Mouse (Mus musculus) hindbrain, embryonic 10.5 days (tissue): ENCODE measurements around the gene Zfp697. TPM values are rescaled to one million over a fixed set of nuclear protein-coding genes. Genes with fewer than 3 reads are reported as not detected.

ENCODE experiments used
- DNase-seq: peaks from one replicate; pipeline ENCODE4 v3.0.0-alpha.2; 2017; ENCODE audit warnings: low spot score
- H3K27ac ChIP-seq: fragments of 300-500 bp; sonication (generic); 2 replicates; pipeline ENCODE4 v1.5.1; 2016; ENCODE audit warnings: mild to moderate bottlenecking, moderate library complexity
- H3K27me3 ChIP-seq: fragments of 300-500 bp; sonication (generic); 2 replicates; pipeline ENCODE4 v1.6.1; 2016; ENCODE audit warnings: mild to moderate bottlenecking; ENCODE audit not compliant: poor library complexity, insufficient read depth, severe bottlenecking
- H3K36me3 ChIP-seq: fragments of 300-500 bp; sonication (generic); 2 replicates; pipeline ENCODE4 v1.6.1; 2016; ENCODE audit warnings: mild to moderate bottlenecking, moderate library complexity
- H3K4me1 ChIP-seq: fragments of 300-500 bp; sonication (generic); replicated peaks from 2 replicates; pipeline ENCODE4 v1.6.1; 2016; ENCODE audit warnings: mild to moderate bottlenecking
- H3K4me3 ChIP-seq: fragments of 300-500 bp; sonication (generic); 2 replicates; pipeline ENCODE4 v1.5.1; 2016; ENCODE audit warnings: mild to moderate bottlenecking, moderate library complexity
- H3K9me3 ChIP-seq: fragments of 300-500 bp; sonication (generic); 2 replicates; pipeline ENCODE4 v1.6.1; 2016; ENCODE audit warnings: mild to moderate bottlenecking, moderate library complexity
- WGBS: fragments of 180-500 bp; shearing (Covaris S2); methylation state at CpG from one replicate; pipeline ENCODE4 v1.1.7; 2016; 5-methylcytosine and 5-hydroxymethylcytosine counted together
- polyA plus RNA-seq: library from polyadenylated mRNA; unstranded; fragments of >200 nt; fragmentation: Nextera tagmentation; extraction: Ambion mirVana; gene quantifications from 2 replicates; pipeline ENCODE4 v1.2.1, GENCODE M21; 2016

The Zfp697 gene
- polyA plus RNA-seq, 1 experiment from 2014 or later: 8.0 TPM

DNA sequence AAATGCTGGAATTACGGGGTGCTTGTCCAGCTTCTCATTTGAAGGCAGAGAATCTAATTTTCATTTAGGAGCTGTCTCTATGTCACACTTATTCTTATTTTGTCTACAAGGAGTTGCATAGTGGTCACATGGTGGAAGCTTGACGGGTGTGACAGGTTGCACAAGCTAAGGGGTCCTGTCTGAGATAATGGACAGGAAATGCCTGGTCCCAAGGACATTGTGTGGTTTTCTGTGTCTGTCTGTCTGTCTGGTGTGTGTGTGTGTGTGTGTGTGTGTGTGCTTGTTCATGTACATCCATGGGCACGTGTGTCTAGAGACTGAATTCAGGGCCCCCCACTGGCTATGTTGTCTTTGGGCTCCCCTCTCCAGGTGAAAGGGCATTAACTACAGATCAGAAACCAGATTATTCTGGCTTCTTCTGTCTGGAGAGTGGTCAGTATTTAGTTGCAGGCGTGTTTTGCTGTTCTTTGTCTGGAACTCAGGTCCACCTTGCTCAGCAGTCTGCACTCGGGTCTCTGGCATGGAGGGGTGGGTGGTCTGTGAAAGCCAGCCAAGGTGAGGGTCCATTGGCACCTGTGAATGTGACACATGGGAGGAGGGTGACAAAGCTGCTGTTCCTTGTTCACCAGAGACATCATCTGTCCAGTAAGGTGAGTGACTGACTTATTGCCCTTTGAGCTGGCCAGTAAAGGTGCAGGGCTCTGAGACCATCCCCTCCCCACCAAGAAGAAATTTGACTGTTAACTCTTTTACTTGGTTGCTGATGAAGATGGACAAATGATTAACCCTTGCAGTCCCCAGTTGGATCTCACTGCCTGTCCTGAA is 34.4 kb downstream of the Zfp697 start:
- Histone ChIP-seq H3K4me1 (0 out of 2 replicates have a peak, but pooled peaks cover 8% of the 10 kb centered on the region), H3K4me3 (no peak overlapping the region), H3K27me3 (no peaks in the 10 kb centered on the region), H3K36me3 (no peaks in the 10 kb centered on the region), H3K9me3 (no peaks in the 10 kb centered on the region), H3K27ac (no peak overlapping the region)
- 80% methylated on average over 5 of the region's 5 CpGs for WGBS
- DNase-seq: no peak

DNA sequence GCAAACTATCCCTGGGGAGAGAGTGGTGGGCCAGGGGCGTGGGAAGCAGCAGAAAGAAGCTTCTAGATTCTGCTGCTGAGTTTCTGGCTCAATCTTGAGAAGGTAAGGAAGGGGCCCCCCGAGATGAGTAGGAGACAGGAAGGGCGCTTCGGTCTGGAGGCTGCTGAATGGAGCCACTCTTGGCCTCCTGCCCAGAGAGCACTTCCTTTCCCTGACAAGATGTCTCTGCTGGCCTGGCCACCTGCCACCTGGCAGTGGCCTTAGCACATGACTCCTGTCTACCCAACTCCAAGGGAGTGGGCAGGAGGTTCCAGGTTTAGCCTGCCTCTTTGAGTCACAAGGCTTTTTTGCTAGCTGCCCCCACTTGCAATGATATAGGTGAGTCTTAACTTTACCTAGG is 35.1 kb downstream of the Zfp697 start:
- Histone ChIP-seq H3K4me1 (0 out of 2 replicates have a peak, but pooled peaks cover 8% of the 10 kb centered on the region), H3K36me3 (no peaks in the 10 kb centered on the region), H3K9me3 (no peaks in the 10 kb centered on the region), H3K27me3 (no peaks in the 10 kb centered on the region), H3K4me3 (no peak overlapping the region), H3K27ac (no peak overlapping the region)
- no peak for DNase-seq
- WGBS: 84% methylated on average over 4 of the region's 4 CpGs

DNA sequence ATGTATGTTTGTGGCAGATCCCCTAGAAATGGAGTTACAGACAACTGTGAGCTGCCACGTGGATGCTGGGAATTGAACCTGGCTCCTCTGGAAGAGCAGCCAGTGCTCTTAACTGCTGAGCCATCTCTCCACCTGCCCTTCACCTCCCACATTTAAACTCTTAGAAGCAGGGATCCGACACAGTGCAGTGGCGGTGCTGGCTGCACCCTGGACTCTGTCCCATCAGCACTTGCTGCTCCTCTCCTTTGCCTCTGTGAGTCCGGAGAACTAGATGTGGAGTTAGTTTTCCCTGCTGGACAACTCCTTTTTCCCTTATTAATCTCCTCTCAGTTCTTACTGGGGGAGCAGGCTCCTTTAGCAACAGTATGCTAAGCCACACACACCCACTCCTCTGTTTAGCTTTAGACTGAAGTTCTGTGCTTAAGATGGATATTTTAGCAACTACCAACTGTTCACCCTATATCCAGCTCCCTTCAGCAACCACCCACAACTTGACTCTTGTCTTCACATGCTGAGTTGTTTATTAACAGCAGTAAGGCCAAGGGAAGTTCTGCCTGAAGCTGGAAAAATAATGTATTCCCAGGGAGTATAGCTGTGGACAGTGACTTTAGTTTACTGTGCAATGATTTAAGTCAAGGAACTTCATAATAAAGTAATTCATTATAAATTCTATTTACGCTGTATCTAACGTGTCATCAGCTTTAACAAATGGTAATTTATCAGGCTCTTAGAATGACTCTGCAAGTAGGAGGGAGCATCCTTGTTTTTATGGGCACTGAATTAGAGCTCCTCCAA is 36.9 kb downstream of the Zfp697 start:
- no peak for DNase-seq
- Histone ChIP-seq H3K27ac (no peak overlapping the region), H3K4me1 (0 out of 2 replicates have a peak, but pooled peaks cover 8% of the 10 kb centered on the region), H3K9me3 (no peaks in the 10 kb centered on the region), H3K36me3 (no peaks in the 10 kb centered on the region), H3K27me3 (no peaks in the 10 kb centered on the region), H3K4me3 (no peak overlapping the region)
- WGBS: 74% methylated on average over 6 of the region's 6 CpGs

DNA sequence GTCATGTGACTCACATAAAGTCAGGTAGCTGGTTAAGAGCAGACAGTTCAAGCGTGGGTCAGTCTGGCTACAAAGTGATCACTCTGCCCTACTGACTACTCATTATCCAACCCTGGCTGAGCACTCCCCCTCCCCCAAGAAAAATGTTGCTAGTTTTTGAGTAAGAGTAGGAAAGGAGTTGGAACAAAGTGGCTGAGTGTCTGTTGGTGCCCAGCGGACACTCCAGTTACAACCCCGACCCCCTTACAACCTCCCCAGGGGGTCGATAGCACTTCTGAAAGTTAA is 37.5 kb downstream of the Zfp697 start:
- 48% methylated on average over 4 of the region's 4 CpGs for WGBS
- H3K27me3 ChIP-seq: no peaks in the 10 kb centered on the region
- no peak overlapping the region for H3K27ac ChIP-seq
- no peaks in the 10 kb centered on the region for H3K9me3 ChIP-seq
- H3K4me3 ChIP-seq: no peak overlapping the region
- no peaks in the 10 kb centered on the region for H3K36me3 ChIP-seq
- 0 out of 2 replicates have a peak, but pooled peaks cover 8% of the 10 kb centered on the region for H3K4me1 ChIP-seq
- DNase-seq: no peak

DNA sequence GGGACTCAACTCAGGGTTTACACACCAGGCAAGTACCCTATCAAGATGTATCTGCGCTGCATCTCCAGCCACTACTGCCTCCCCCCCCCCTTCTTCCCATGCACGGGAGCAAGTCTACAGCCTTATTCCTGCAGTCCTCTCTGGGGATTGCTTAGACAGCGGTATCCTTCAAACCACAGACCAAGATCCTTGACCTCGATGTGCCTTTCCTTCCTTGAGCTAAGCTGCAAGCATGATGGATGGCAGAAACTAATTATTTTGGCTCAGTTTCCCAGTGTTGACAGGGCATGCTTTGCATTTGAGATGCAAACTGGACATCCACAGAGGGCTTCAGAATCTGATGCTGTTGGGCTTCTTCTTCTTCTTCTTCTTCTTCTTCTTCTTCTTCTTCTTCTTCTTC is 40.7 kb downstream of the Zfp697 start:
- WGBS: 85% methylated on average over 4 of the region's 4 CpGs
- Histone ChIP-seq H3K27ac (no peak overlapping the region), H3K36me3 (peaks cover 10% of the 10 kb centered on the region), H3K9me3 (no peaks in the 10 kb centered on the region), H3K4me3 (no peak overlapping the region), H3K4me1 (peaks cover 21% of the 10 kb centered on the region), H3K27me3 (peaks cover 30% of the 10 kb centered on the region)
- no peak for DNase-seq

DNA sequence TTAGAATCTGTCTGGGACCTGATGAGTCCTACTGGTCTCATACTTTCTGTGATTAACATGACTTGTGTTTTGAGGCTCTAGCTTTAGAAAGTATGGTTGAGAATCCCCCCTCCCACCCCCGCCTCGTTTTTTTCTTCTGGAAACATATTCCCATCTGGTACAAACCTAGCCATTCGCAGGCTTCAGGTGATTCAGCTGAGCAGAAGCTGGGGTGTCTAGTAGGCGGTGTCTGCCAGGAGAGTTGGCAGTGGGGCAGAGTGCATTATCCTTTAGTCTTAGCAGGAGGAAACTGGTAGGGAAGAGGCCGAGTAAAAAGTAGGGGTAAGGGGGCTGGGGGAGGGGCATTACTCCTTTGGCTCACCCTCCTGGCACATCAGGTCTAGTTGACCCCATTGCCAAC is 44.5 kb downstream of the Zfp697 start:
- 42% methylated on average over 5 of the region's 5 CpGs for WGBS
- no peak overlapping the region for H3K27ac ChIP-seq
- H3K4me1 ChIP-seq: peaks cover 32% of the 10 kb centered on the region
- no peaks in the 10 kb centered on the region for H3K9me3 ChIP-seq
- H3K36me3 ChIP-seq: peaks cover 10% of the 10 kb centered on the region
- DNase-seq: no peak
- H3K4me3 ChIP-seq: peak overlapping the region; percentile 68
- H3K27me3 ChIP-seq: peaks cover 51% of the 10 kb centered on the region

DNA sequence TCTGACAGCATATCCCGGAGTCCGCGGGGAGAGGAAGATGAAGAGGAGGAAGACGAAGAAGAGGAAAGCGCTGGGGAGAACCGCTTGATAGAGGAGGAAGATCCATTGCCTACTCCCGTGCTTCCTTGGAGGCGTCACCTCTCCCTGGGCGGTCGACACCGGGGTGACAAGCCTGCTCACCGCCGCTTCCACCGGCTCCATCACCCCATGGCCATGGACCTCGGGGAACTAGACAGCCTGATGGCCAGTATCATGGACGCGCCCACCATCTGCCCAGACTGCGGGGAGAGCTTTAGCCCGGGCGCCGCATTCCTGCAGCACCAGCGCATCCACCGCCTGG is 45.0 kb downstream of the Zfp697 start:
- Histone ChIP-seq H3K27me3 (peaks cover 51% of the 10 kb centered on the region), H3K4me3 (peak overlapping the region; percentile 68), H3K4me1 (peaks cover 32% of the 10 kb centered on the region), H3K9me3 (no peaks in the 10 kb centered on the region), H3K36me3 (peaks cover 10% of the 10 kb centered on the region), H3K27ac (no peak overlapping the region)
- no peak for DNase-seq
- 1% methylated on average over 23 of the region's 23 CpGs for WGBS

DNA sequence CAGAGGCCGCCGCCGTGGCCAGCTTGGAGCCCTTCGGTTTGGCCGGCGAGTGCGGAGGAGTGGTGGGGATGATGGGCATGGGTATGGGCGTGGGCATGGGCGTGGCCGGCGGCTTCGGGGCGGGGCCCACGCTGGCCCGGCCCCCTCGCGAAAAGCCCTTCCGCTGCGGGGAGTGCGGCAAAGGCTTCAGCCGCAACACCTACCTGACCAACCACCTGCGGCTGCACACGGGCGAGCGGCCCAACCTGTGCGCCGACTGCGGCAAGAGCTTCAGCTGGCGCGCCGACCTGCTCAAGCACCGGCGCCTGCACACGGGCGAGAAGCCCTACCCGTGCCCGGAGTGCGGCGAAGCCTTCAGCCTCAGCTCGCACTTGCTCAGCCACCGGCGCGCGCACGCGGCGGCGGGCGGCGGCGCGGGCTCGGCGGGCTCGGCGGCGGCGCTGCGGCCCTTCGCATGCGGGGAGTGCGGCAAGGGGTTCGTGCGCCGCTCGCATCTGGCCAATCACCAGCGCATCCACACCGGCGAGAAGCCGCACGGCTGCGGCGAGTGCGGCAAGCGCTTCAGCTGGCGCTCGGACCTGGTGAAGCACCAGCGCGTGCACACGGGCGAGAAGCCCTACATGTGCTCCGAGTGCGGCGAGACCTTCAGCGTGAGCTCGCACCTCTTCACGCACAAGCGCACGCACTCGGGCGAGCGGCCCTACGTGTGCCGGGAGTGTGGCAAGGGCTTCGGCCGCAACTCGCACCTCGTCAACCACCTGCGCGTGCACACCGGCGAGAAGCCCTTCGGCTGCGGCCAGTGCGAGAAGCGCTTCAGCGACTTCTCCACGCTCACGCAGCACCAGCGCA is 45.6 kb downstream of the Zfp697 start:
- DNase-seq: peak; percentile 85
- H3K4me3 ChIP-seq: peak overlapping the region; percentile 68
- H3K27ac ChIP-seq: peak overlapping the region; percentile 59
- H3K36me3 ChIP-seq: peaks cover 10% of the 10 kb centered on the region
- under 1% methylated on average over 110 of the region's 110 CpGs for WGBS
- peaks cover 32% of the 10 kb centered on the region for H3K4me1 ChIP-seq
- no peaks in the 10 kb centered on the region for H3K9me3 ChIP-seq
- H3K27me3 ChIP-seq: peaks cover 51% of the 10 kb centered on the region

DNA sequence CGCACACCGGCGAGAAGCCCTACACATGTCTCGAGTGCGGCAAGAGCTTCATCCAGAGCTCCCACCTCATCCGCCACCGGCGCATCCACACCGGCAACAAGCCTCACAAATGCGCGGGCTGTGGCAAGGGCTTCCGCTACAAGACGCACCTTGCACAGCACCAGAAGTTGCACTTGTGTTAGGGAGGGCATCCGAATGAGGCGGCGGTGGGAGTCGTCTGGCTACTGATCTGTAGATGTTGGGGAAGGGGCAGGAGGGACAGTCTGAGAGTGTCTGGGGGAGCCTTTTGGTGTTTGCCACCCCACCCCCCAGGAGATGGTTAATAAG is 46.2 kb downstream of the Zfp697 start:
- no peak for DNase-seq
- H3K27me3 ChIP-seq: peaks cover 51% of the 10 kb centered on the region
- H3K9me3 ChIP-seq: no peaks in the 10 kb centered on the region
- H3K27ac ChIP-seq: peak overlapping the region; percentile 59
- 3% methylated on average over 17 of the region's 17 CpGs for WGBS
- peaks cover 32% of the 10 kb centered on the region for H3K4me1 ChIP-seq
- H3K36me3 ChIP-seq: peaks cover 10% of the 10 kb centered on the region
- H3K4me3 ChIP-seq: peak overlapping the region; percentile 68

DNA sequence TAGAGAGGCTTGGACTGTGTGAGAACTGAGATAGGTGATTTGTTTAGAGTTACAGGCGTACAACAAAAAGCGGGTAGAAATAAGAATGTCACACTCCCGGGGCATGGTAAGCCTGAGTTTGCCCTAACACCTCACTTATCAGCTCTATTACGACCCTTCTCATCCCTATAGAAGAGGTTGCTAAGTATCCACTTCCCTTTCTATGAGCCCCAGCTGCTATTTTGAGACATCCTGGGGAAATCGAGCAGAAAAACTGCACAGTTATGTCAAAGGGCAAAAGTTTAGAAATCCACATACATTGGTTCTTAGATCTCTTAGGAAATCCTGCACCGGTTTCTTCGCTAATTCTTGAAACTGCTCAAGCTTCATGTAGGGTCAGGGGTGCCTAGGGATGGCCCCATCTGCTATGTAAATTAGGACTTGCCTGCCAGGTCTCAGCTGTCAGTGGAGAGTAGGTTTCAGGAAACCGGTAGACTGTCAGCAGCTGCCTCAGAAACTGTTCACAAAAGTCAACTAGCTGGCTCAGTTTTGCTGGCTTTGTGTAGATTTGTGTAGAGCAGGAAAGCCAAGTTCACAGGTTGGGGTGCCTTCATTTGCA is 46.8 kb downstream of the Zfp697 start:
- H3K36me3 ChIP-seq: peaks cover 10% of the 10 kb centered on the region
- H3K27me3 ChIP-seq: peaks cover 51% of the 10 kb centered on the region
- peak; percentile 6 for DNase-seq
- no peaks in the 10 kb centered on the region for H3K9me3 ChIP-seq
- H3K4me1 ChIP-seq: peaks cover 32% of the 10 kb centered on the region
- 24% methylated on average over 8 of the region's 8 CpGs for WGBS
- H3K4me3 ChIP-seq: no peak overlapping the region
- H3K27ac ChIP-seq: no peak overlapping the region

DNA sequence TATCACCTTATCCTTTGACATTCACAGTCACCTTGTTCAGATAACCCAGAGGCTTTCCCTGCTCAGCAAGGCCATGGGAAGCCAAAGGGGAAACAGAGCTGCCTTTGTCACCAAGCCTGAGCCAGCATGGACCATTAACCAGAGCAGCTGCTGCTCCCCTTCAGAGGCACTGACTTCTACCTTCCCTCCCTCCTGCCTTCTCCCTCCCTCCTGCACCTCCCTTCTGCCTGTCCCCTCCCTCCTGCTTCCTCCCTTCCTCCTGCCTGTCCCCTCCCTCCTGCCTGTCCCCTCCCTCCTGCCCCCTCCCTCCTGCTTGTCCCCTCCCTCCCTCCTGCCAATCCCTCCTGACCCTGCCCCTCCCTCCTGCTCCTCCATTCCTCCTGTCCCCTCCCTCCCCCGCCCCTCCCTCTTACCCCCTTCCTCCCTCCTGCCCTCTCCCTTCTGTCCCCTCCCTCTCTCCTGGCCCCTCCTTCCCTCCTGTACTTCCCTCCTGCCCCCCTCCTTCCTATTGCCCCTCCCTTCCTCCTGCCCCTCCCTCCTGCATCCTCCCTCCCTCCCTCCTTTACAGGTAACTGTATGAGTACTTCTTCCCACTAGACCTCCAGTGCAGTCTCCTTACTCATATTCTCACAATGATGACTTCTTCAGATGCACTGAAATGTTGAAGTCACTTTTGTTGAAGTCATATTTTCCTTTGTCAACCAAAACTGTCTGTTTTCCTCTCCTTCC is 52.0 kb downstream of the Zfp697 start:
- Histone ChIP-seq H3K27me3 (peaks cover 8% of the 10 kb centered on the region), H3K4me3 (no peak overlapping the region), H3K9me3 (0 out of 2 replicates have a peak, but pooled peaks cover 2% of the 10 kb centered on the region), H3K27ac (no peak overlapping the region), H3K4me1 (peaks cover 12% of the 10 kb centered on the region), H3K36me3 (no peaks in the 10 kb centered on the region)
- peak; percentile 12 for DNase-seq
- 17% methylated on average over 1 of the region's 1 CpGs for WGBS

DNA sequence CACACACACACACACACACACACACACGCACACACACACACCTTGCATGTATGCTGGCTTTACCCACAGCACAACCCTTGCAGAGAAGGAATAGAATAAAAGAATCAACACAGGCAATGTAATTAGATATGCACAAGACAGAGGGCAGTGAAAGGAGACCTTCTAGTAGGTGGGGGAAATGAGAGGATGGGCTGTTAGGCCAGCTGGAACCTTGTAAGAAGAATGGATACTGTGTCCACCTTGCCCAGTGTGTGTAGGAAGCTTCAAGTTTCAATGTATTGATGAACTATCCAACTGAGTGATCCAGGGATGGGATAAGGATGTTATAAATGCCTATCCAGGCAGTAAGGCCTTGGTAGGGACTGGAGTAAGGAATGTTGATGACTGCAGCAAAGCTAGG is 52.8 kb downstream of the Zfp697 start:
- Histone ChIP-seq H3K36me3 (no peaks in the 10 kb centered on the region), H3K27me3 (0 out of 2 replicates have a peak, but pooled peaks cover under 1% of the 10 kb centered on the region), H3K4me1 (peaks cover 6% of the 10 kb centered on the region; the same call in 1 of the 2 replicates), H3K27ac (no peak overlapping the region), H3K4me3 (no peak overlapping the region), H3K9me3 (0 out of 2 replicates have a peak, but pooled peaks cover 2% of the 10 kb centered on the region)
- DNase-seq: no peak
- 68% methylated on average over 1 of the region's 1 CpGs for WGBS
